In genomic region chr11:70010961-70011360, GRCm38 (mm10) we compare ENCODE assay signal across 15 mouse cellular contexts. TPM values are rescaled to one million over a fixed set of nuclear protein-coding genes. Genes with fewer than 3 reads are reported as not detected.
DNase-seq lines count a peak whose midpoint lies in the region.
"Had no signal": no experiment of that assay in that cellular context is flagged by ENCODE, and none has a peak within 500 bp of the region (broad histone marks: within the 10 kb centered on the region; RNA-seq: fewer than 3 reads in every experiment).

No protein-coding gene starts in this region.

- intact Hi-C loops in heart, postnatal 14 days (cut with DNase I): no loop called here

- peak; percentile 82 for DNase-seq in heart, adult 11 months
- DNase-seq in heart, postnatal 14 days: no peak
- DNase-seq in urinary bladder, adult 2 months (ENCODE audit: low spot score): peak; percentile 21
- no peak for DNase-seq in urinary bladder, postnatal 36 days (ENCODE audit: low spot score in 2 of 2)
- DNase-seq in thymus, postnatal 4 days: no peak
- DNase-seq: adrenal gland, adult 8-10 months; adrenal gland, postnatal 14 days; adrenal gland, postnatal 36 days; B cell, adult 2 months; cerebellum, adult 11-12 months; cerebellum, adult 2 months; cerebellum, adult 9-10 months; cerebellum, postnatal 10 days; cerebellum, postnatal 25 days; forebrain, postnatal 0 days had no signal

RNA-seq across cellular contexts. Expression of gene Acadvl, which starts 4.2 kb away (rescaled TPM):
- 1,000 to 10,000 TPM; 1,350 to 1,353 TPM for total RNA-seq in heart, postnatal 14 days (2021)
- 95.7 and 100 TPM in 2 replicates for polyA plus RNA-seq in urinary bladder, adult 2 months (2012; rRNA removed)

RNA-seq across cellular contexts. Expression of gene Dlg4, which starts 5.8 kb away (rescaled TPM):
- total RNA-seq in heart, postnatal 14 days (2021): 10 to 100 TPM; 10.4 to 11.2 TPM
- 28.0 and 31.9 TPM in 2 replicates for polyA plus RNA-seq in urinary bladder, adult 2 months (2012; rRNA removed)

RNA-seq across cellular contexts. Expression of gene Dvl2, which starts 10.6 kb away (rescaled TPM):
- total RNA-seq in heart, postnatal 14 days (2021): 1 to 10 TPM; 7.2 to 9.2 TPM
- polyA plus RNA-seq in urinary bladder, adult 2 months (2012; rRNA removed): 11.9 and 16.7 TPM in 2 replicates

RNA-seq across cellular contexts. Expression of gene Phf23, which starts 15.4 kb away (rescaled TPM):
- 10 to 100 TPM; 27.4 to 31.5 TPM for total RNA-seq in heart, postnatal 14 days (2021)
- 35.8 and 36.4 TPM in 2 replicates for polyA plus RNA-seq in urinary bladder, adult 2 months (2012; rRNA removed)

RNA-seq across cellular contexts. Expression of gene Gabarap, which starts 20.0 kb away (rescaled TPM):
- total RNA-seq in heart, postnatal 14 days (2021): 100 to 1,000 TPM; 249 to 257 TPM
- polyA plus RNA-seq in urinary bladder, adult 2 months (2012; rRNA removed): 374 and 440 TPM in 2 replicates

Comparison
In these comparisons a context has a peak if more than half of its experiments do, and no peak if none do; other contexts are left out.
1. DNase-seq: peak in heart, adult 11 months (single experiment) and urinary bladder, adult 2 months (single experiment); none in heart, postnatal 14 days (0 of 2), urinary bladder, postnatal 36 days (0 of 2) and thymus, postnatal 4 days (single experiment).